Mouse (Mus musculus) left cerebral cortex, adult 8-10 months (tissue): ENCODE measurements around the gene Sulf2. TPM values are rescaled to one million over a fixed set of nuclear protein-coding genes. Genes with fewer than 3 reads are reported as not detected.

Experiments used
- total RNA-seq, 4 experiments: library from RNA; stranded (reverse); gene quantifications; 2 replicates each; pipeline ENCODE4 v1.2.4; 2022

Sulf2 gene
- total RNA-seq, 4 experiments from 2014 or later: 87.4 to 91.5 (median 88.6) TPM

Other genes with a start within 250 kb of the Sulf2 start
- gene Ncoa3, start 163.0 kb downstream of the Sulf2 start, total RNA-seq: 10 to 100 TPM; 33.3 to 35.9 (median 34.5) TPM